Mouse (Mus musculus) left cerebral cortex, adult 2 months (tissue): Measurements from ENCODE around the gene Maml2. TPM values are rescaled to one million over a fixed set of nuclear protein-coding genes. Genes with fewer than 3 reads are reported as not detected.

ENCODE experiments used
- DNase-seq, 2 experiments: peaks; one replicate each; pipeline ENCODE4 v3.0.0; 2021 to 2022; ENCODE audit warnings: low spot score in 2 of 2, mixed read lengths in 1 of 2; ENCODE audit errors: extremely low spot score in 1 of 2
- H3K27ac ChIP-seq: fragments of 200-600 bp; 2 replicates; pipeline ENCODE4 v1.8.1; 2022
- H3K4me3 ChIP-seq: fragments of 200-600 bp; 2 replicates; pipeline ENCODE4 v1.8.1; 2022
- CTCF ChIP-seq: fragments of 200-600 bp; IDR thresholded peaks from 2 replicates; pipeline ENCODE4 v1.8.1; 2022; ENCODE audit warnings: antibody characterized with exemption, mild to moderate bottlenecking, moderate library complexity
- intact Hi-C: fragments of 180-260 bp; cut with DNase I; formaldehyde crosslinking; loops from one replicate; pipeline ENCODE4 v1.15.1; 2025
- total RNA-seq, 2 experiments: library from RNA; stranded (reverse); gene quantifications; 2 replicates each; pipeline ENCODE4 v1.2.3; 2021

Gene Maml2
- total RNA-seq, 2 experiments from 2014 or later = 7.1 to 7.2 TPM

GRCm38 (mm10) chr9:13661768-13662623, 364.2 kb downstream of the Maml2 start:
- no peak for DNase-seq
- TF ChIP-seq CTCF = no peak
- Histone ChIP-seq H3K4me3 (no peak overlapping the region), H3K27ac (no peak overlapping the region)
- intact Hi-C loops = no loop called here

GRCm38 (mm10) chr9:13665487-13665969, 367.8 kb downstream of the Maml2 start:
- H3K4me3 ChIP-seq = no peak overlapping the region
- intact Hi-C loops = no loop called here
- H3K27ac ChIP-seq = no peak overlapping the region
- no peak for DNase-seq
- TF ChIP-seq CTCF = no peak

GRCm38 (mm10) chr9:13667955-13668354, 370.2 kb downstream of the Maml2 start:
- TF ChIP-seq CTCF = no peak
- no peak for DNase-seq
- H3K27ac ChIP-seq = no peak overlapping the region

GRCm38 (mm10) chr9:13668742-13669141, 371.0 kb downstream of the Maml2 start:
- no peak for TF ChIP-seq CTCF
- intact Hi-C loops = no loop called here
- no peak overlapping the region for H3K27ac ChIP-seq
- H3K4me3 ChIP-seq = no peak overlapping the region
- no peak for DNase-seq

More at GRCm38 (mm10) chr9:13667955-13668354, 370.2 kb downstream of the Maml2 start:
- intact Hi-C loops = no loop called here
- no peak overlapping the region for H3K4me3 ChIP-seq

GRCm38 (mm10) chr9:13671125-13671769, 373.5 kb downstream of the Maml2 start:
- intact Hi-C loops = no loop called here
- DNase-seq = no peak
- TF ChIP-seq CTCF = peak; percentile 39
- peak overlapping the region; percentile 28; the same call in 1 of the 2 replicates for H3K27ac ChIP-seq
- H3K4me3 ChIP-seq = no peak overlapping the region

- Histone ChIP-seq H3K4me3 (no peak overlapping the region), H3K27ac (no peak overlapping the region)
- DNase-seq = no peak
- intact Hi-C loops = no loop called here
- TF ChIP-seq CTCF = no peak
Measured at GRCm38 (mm10) chr9:13673304-13673703, 375.5 kb downstream of the Maml2 start.

- intact Hi-C loops = no loop called here
- TF ChIP-seq CTCF = no peak
- DNase-seq = no peak
- no peak overlapping the region for H3K27ac ChIP-seq
- no peak overlapping the region for H3K4me3 ChIP-seq
Measured at GRCm38 (mm10) chr9:13678026-13678425, 380.3 kb downstream of the Maml2 start.

GRCm38 (mm10) chr9:13679696-13680095, 381.9 kb downstream of the Maml2 start:
- Histone ChIP-seq H3K4me3 (no peak overlapping the region), H3K27ac (no peak overlapping the region)
- intact Hi-C loops = no loop called here
- TF ChIP-seq CTCF = no peak
- DNase-seq = no peak

- Histone ChIP-seq H3K4me3 (no peak overlapping the region), H3K27ac (peak overlapping the region; percentile 4; the same call in 1 of the 2 replicates)
- DNase-seq = no peak
- no peak for TF ChIP-seq CTCF
- intact Hi-C loops = no loop called here
Measured at GRCm38 (mm10) chr9:13681147-13681546, 383.4 kb downstream of the Maml2 start.

GRCm38 (mm10) chr9:13681581-13682038, 383.9 kb downstream of the Maml2 start:
- intact Hi-C loops = no loop called here
- Histone ChIP-seq H3K4me3 (peak overlapping the region; percentile 30), H3K27ac (peak overlapping the region; percentile 4; the same call in 1 of the 2 replicates)
- TF ChIP-seq CTCF = peak; percentile 77
- DNase-seq = peak; percentile 43 to 63

- Histone ChIP-seq H3K27ac (no peak overlapping the region), H3K4me3 (no peak overlapping the region)
- TF ChIP-seq CTCF = no peak
- intact Hi-C loops = no loop called here
- DNase-seq = no peak
Measured at GRCm38 (mm10) chr9:13684327-13684934, 386.7 kb downstream of the Maml2 start.
